Mouse (Mus musculus) CH12.LX (cell line): ENCODE data around the gene Chrm1. TPM values are rescaled to one million over a fixed set of nuclear protein-coding genes. Genes with fewer than 3 reads are reported as not detected.

Experiments used
- DNase-seq: peaks from one replicate; pipeline ENCODE4 v3.0.0-alpha.2; 2013; ENCODE audit errors: extremely low read depth
- H3K27ac ChIP-seq: 2 replicates; pipeline ENCODE4 v1.5.1; 2012; ENCODE audit warnings: low read depth, mild to moderate bottlenecking, control low read depth, moderate library complexity; ENCODE audit not compliant: insufficient read depth
- H3K27me3 ChIP-seq: replicated peaks from 2 replicates; pipeline ENCODE3; 2012; ENCODE audit warnings: inconsistent platforms
- H3K36me3 ChIP-seq, 2 experiments: replicated peaks in 1 of 2; 2 replicates each; pipeline versions ENCODE3 to v1.6.1; 2012; ENCODE audit warnings: inconsistent platforms in 1 of 2, low read length in 1 of 2, mild to moderate bottlenecking in 1 of 2, mixed read lengths in 1 of 2, moderate library complexity in 1 of 2; ENCODE audit not compliant: control insufficient read depth in 1 of 2, insufficient read depth in 1 of 2
- H3K4me1 ChIP-seq, 2 experiments: 2 replicates each; pipeline ENCODE4 v1.6.1; 2012; ENCODE audit warnings: inconsistent platforms in 1 of 2, moderate library complexity in 1 of 2; ENCODE audit not compliant: insufficient read depth in 2 of 2, control insufficient read depth in 1 of 2
- H3K4me2 ChIP-seq: 2 replicates; pipeline ENCODE4 v1.6.1; 2012; ENCODE audit warnings: low read depth, mild to moderate bottlenecking, control low read depth; ENCODE audit not compliant: poor library complexity, insufficient read depth, severe bottlenecking
- H3K4me3 ChIP-seq, 3 experiments: fragments of 150-350 bp in 1 of 3; sonication (generic) in 1 of 3; replicated peaks in 1 of 3; 2 replicates each; pipeline versions ENCODE3 to v1.5.1; 2011 to 2012; ENCODE audit warnings: low read depth in 2 of 3, low read length in 2 of 3, mild to moderate bottlenecking in 2 of 3, moderate library complexity in 2 of 3, control low read depth in 1 of 3, improper control_type of control experiment in 1 of 3, inconsistent platforms in 1 of 3, mixed read lengths in 1 of 3; ENCODE audit not compliant: poor library complexity in 1 of 3
- H3K79me2 ChIP-seq: replicated peaks from 2 replicates; pipeline ENCODE4 v1.6.1; 2012; ENCODE audit warnings: mild to moderate bottlenecking, moderate library complexity; ENCODE audit not compliant: control insufficient read depth, poor library complexity, insufficient read depth, severe bottlenecking; ENCODE audit errors: extremely low read depth
- H3K9ac ChIP-seq: 2 replicates; pipeline ENCODE4 v1.6.1; 2012; ENCODE audit warnings: low read depth, mild to moderate bottlenecking, control low read depth, moderate library complexity; ENCODE audit not compliant: insufficient read depth
- H3K9me3 ChIP-seq: replicated peaks from 2 replicates; pipeline ENCODE3; 2012; ENCODE audit warnings: low read length, inconsistent platforms, mixed read lengths
- BHLHE40 ChIP-seq: IDR thresholded peaks from 2 replicates; pipeline ENCODE4 v1.6.1; 2011; ENCODE audit warnings: mild to moderate bottlenecking, low read depth, low read length, improper control_type of control experiment
- CHD1 ChIP-seq: IDR thresholded peaks from 2 replicates; pipeline ENCODE4 v1.6.1; 2012; ENCODE audit warnings: low read depth, low read length, improper control_type of control experiment, inconsistent platforms
- ELF1 ChIP-seq: IDR thresholded peaks from 2 replicates; pipeline ENCODE4 v1.6.1; 2014; ENCODE audit warnings: low read depth, mild to moderate bottlenecking, inconsistent platforms, low read length, improper control_type of control experiment
- EP300 ChIP-seq: IDR thresholded peaks from 2 replicates; pipeline ENCODE4 v1.6.1; 2011; ENCODE audit warnings: low read length, improper control_type of control experiment
- KAT2A ChIP-seq: IDR thresholded peaks from 2 replicates; pipeline ENCODE4 v1.6.1; 2012; ENCODE audit warnings: low read length, improper control_type of control experiment, inconsistent platforms; ENCODE audit not compliant: insufficient replicate concordance
- MAZ ChIP-seq: IDR thresholded peaks from 2 replicates; pipeline ENCODE4 v1.6.1; 2012; ENCODE audit warnings: low read depth, mild to moderate bottlenecking, inconsistent platforms, low read length, improper control_type of control experiment, moderate library complexity
- MEF2A ChIP-seq: IDR thresholded peaks from 2 replicates; pipeline ENCODE4 v1.6.1; 2014; ENCODE audit warnings: low read depth, mild to moderate bottlenecking, inconsistent platforms, low read length, improper control_type of control experiment, borderline replicate concordance
- NRF1 ChIP-seq: IDR thresholded peaks from 2 replicates; pipeline ENCODE4 v1.6.1; 2014; ENCODE audit warnings: low read depth, mild to moderate bottlenecking, inconsistent platforms, low read length, improper control_type of control experiment, moderate library complexity
- PAX5 ChIP-seq: IDR thresholded peaks from 2 replicates; pipeline ENCODE4 v1.6.1; 2012; ENCODE audit warnings: low read length, inconsistent platforms, mixed read lengths
- POLR2AphosphoS2 ChIP-seq: IDR thresholded peaks from 2 replicates; pipeline ENCODE4 v1.6.1; 2011; ENCODE audit warnings: low read depth, low read length, improper control_type of control experiment
- SIN3A ChIP-seq: IDR thresholded peaks from 2 replicates; pipeline ENCODE4 v1.6.1; 2012; ENCODE audit warnings: low read length, improper control_type of control experiment, inconsistent platforms
- UBTF ChIP-seq: IDR thresholded peaks from 2 replicates; pipeline ENCODE4 v1.6.1; 2012; ENCODE audit warnings: low read depth, mild to moderate bottlenecking, inconsistent platforms, low read length, improper control_type of control experiment, moderate library complexity
- USF1 ChIP-seq: IDR thresholded peaks from 2 replicates; pipeline ENCODE4 v1.6.1; 2014; ENCODE audit warnings: low read depth, mild to moderate bottlenecking, inconsistent platforms, low read length, improper control_type of control experiment
- ZC3H11A ChIP-seq: IDR thresholded peaks from 2 replicates; pipeline ENCODE4 v1.6.1; 2012; ENCODE audit warnings: low read depth, mild to moderate bottlenecking, inconsistent platforms, low read length, improper control_type of control experiment
- dilution Hi-C: fragments of 300-500 bp; cut with MboI; formaldehyde crosslinking; loops from 2 replicates; pipeline ENCODE4 v1.14.3; 2020; ENCODE audit warnings: low sequenced_read_pairs; ENCODE audit not compliant: extremely low pct_unique_long_range_greater_than_20kb, extremely low pct_ligation_motif_present
- in situ Hi-C: fragments of 300-500 bp; cut with MboI; formaldehyde crosslinking; loops from 3 replicates; pipeline ENCODE4 v1.14.3; 2019; ENCODE audit warnings: low sequenced_read_pairs, low pct_ligation_motif_present, low pct_unique_long_range_greater_than_20kb, mixed read lengths
- polyA plus RNA-seq: library from polyadenylated mRNA; unstranded; fragments of >175 nt; gene quantifications from 2 replicates; pipeline ENCODE4 v1.2.1, GENCODE M21; 2012; ENCODE audit warnings: low read depth; ENCODE audit not compliant: insufficient read length
- total RNA-seq, 2 experiments: library from RNA; depleted of rRNA; stranded (reverse); fragments of 300-350 nt in 1 of 2; fragments of >200 nt in 1 of 2; gene quantifications; 2 replicates each; pipeline ENCODE4 v1.2.3; 2012 to 2014

Gene Chrm1
- total and polyA plus RNA-seq, 3 experiments, result not detected

GRCm38 (mm10) chr19:8708954-8709353 is 45.4 kb downstream of the Chrm1 start:
- Histone ChIP-seq H3K36me3 (peaks cover 51 to 70% of the 10 kb centered on the region in 2 experiments), H3K27ac (no peak overlapping the region), H3K4me2 (no peak overlapping the region), H3K9ac (no peak overlapping the region), H3K4me1 (peaks cover 0 to 28% of the 10 kb centered on the region in 2 experiments; a peak in 2 of 4 replicates), H3K27me3 (no peaks in the 10 kb centered on the region), H3K79me2 (peaks cover 33% of the 10 kb centered on the region), H3K9me3 (no peaks in the 10 kb centered on the region), H3K4me3 (no peak overlapping the region)
- TF ChIP-seq CHD1 (no peak), NRF1 (no peak), MAZ (no peak), ELF1 (no peak), BHLHE40 (no peak), ZC3H11A (no peak), SIN3A (no peak), MEF2A (no peak), PAX5 (no peak), POLR2AphosphoS2 (no peak), USF1 (no peak), UBTF (no peak), KAT2A (no peak), EP300 (no peak)
- no peak for DNase-seq
- dilution Hi-C loops, result no loop called here
- in situ Hi-C loops, result no loop called here

- Histone ChIP-seq H3K4me2 (peak overlapping the region; percentile 86), H3K9ac (no peak overlapping the region; the same call in 1 of the 2 replicates), H3K79me2 (peaks cover 33% of the 10 kb centered on the region), H3K4me1 (peaks cover 0 to 36% of the 10 kb centered on the region in 2 experiments; a peak in 2 of 4 replicates), H3K36me3 (peaks cover 51 to 70% of the 10 kb centered on the region in 2 experiments), H3K9me3 (no peaks in the 10 kb centered on the region), H3K4me3 (peak overlapping the region in 1 of 3 experiments; percentile 73), H3K27ac (no peak overlapping the region), H3K27me3 (no peaks in the 10 kb centered on the region)
- no peak for DNase-seq
- dilution Hi-C loops (no loop called here), in situ Hi-C loops (no loop called here)
- no peak for TF ChIP-seq USF1
- TF ChIP-seq POLR2AphosphoS2, result 0 out of 2 replicates have a peak, but pooled peaks have one; percentile 18
These were observed 46.5 kb downstream of the Chrm1 start for GRCm38 (mm10) chr19:8710057-8710456.
